Mouse (Mus musculus) limb, embryonic 15.5 days (tissue): Measurements from ENCODE around the gene Uts2r. TPM values are rescaled to one million over a fixed set of nuclear protein-coding genes. Genes with fewer than 3 reads are reported as not detected.

Source experiments
- ATAC-seq: fragments of 200-750 bp; cut with Nextera tagmentation; 2 replicates; pipeline ENCODE4 v1.8.0; 2017; ENCODE audit warnings: low read depth, moderate TSS enrichment; ENCODE audit not compliant: insufficient number of reproducible peaks, low FRiP score, low TSS enrichment
- H3K27ac ChIP-seq: fragments of 300-500 bp; sonication (generic); 2 replicates; pipeline ENCODE4 v1.5.1; 2015; ENCODE audit warnings: moderate library complexity, mild to moderate bottlenecking, inconsistent platforms
- H3K27me3 ChIP-seq: fragments of 300-500 bp; sonication (generic); 2 replicates; pipeline ENCODE4 v1.6.1; 2015; ENCODE audit warnings: inconsistent platforms
- H3K36me3 ChIP-seq: fragments of 300-500 bp; sonication (generic); 2 replicates; pipeline ENCODE4 v1.6.1; 2015; ENCODE audit warnings: inconsistent platforms
- H3K4me1 ChIP-seq: fragments of 300-500 bp; sonication (generic); 2 replicates; pipeline ENCODE4 v1.6.1; 2015; ENCODE audit warnings: inconsistent platforms
- H3K4me2 ChIP-seq: fragments of 300-500 bp; sonication (generic); 2 replicates; pipeline ENCODE4 v1.6.1; 2015; ENCODE audit warnings: mild to moderate bottlenecking, inconsistent platforms
- H3K4me3 ChIP-seq: fragments of 300-500 bp; sonication (generic); 2 replicates; pipeline ENCODE4 v1.5.1; 2015; ENCODE audit warnings: mild to moderate bottlenecking, inconsistent platforms
- H3K9ac ChIP-seq: fragments of 300-500 bp; sonication (generic); 2 replicates; pipeline ENCODE4 v1.6.1; 2015; ENCODE audit warnings: inconsistent platforms
- H3K9me3 ChIP-seq: fragments of 300-500 bp; sonication (generic); 2 replicates; pipeline ENCODE4 v1.6.1; 2016; ENCODE audit warnings: inconsistent platforms
- WGBS: fragments of 180-500 bp; shearing (Covaris S2); methylation state at CpG from one replicate; pipeline ENCODE4 v1.1.7; 2015; 5-methylcytosine and 5-hydroxymethylcytosine counted together
- polyA plus RNA-seq: library from polyadenylated mRNA; unstranded; fragments of >200 nt; fragmentation: Nextera tagmentation; extraction: Ambion mirVana; gene quantifications from 2 replicates; pipeline ENCODE4 v1.2.1, GENCODE M21; 2015

The Uts2r gene
- polyA plus RNA-seq, 1 experiment from 2014 or later, result 1.1 TPM

DNA sequence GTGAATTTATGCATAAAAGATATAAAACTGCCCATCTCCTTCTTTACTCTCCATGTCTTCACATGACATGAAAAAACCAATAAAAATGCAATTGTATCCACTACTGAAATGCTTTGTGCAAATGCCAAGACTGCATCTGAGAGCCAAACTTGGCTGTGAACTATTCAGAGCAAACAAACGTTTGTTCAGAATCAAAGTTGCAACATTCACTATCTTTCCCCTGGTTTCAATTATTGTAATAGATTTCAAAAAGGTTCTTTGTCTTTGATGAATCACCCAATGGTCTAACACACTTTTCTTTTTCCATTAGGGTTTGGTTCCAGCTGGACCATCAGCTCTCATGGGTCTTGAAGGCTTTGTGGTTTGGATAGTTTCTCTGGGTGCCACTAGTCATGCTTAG lies 30.5 kb upstream of the Uts2r start:
- Histone ChIP-seq H3K27ac (no peak overlapping the region), H3K4me3 (no peak overlapping the region), H3K4me2 (no peak overlapping the region), H3K36me3 (no peaks in the 10 kb centered on the region), H3K4me1 (no peaks in the 10 kb centered on the region), H3K9me3 (no peaks in the 10 kb centered on the region), H3K27me3 (no peaks in the 10 kb centered on the region), H3K9ac (no peak overlapping the region)
- ATAC-seq, result no peak
- 54% methylated on average over 1 of the region's 1 CpGs for WGBS

- no peaks in the 10 kb centered on the region for H3K27me3 ChIP-seq
- WGBS, result 25% methylated on average over 1 of the region's 1 CpGs
- ATAC-seq, result no peak
These were observed 25.5 kb upstream of the Uts2r start for GRCm38 (mm10) chr11:121134600-121134999.

GRCm38 (mm10) chr11:121137682-121138081 lies 22.4 kb upstream of the Uts2r start:
- H3K9ac ChIP-seq, result no peak overlapping the region
- ATAC-seq, result no peak
- no peaks in the 10 kb centered on the region for H3K36me3 ChIP-seq
- H3K4me1 ChIP-seq, result no peaks in the 10 kb centered on the region
- H3K27ac ChIP-seq, result no peak overlapping the region
- H3K27me3 ChIP-seq, result no peaks in the 10 kb centered on the region
- H3K4me2 ChIP-seq, result no peak overlapping the region
- H3K4me3 ChIP-seq, result no peak overlapping the region
- 80% methylated on average over 5 of the region's 5 CpGs for WGBS
- H3K9me3 ChIP-seq, result no peaks in the 10 kb centered on the region

More at GRCm38 (mm10) chr11:121134600-121134999, 25.5 kb upstream of the Uts2r start:
- H3K27ac ChIP-seq, result no peak overlapping the region
- H3K4me3 ChIP-seq, result no peak overlapping the region
- no peak overlapping the region for H3K9ac ChIP-seq
- H3K9me3 ChIP-seq, result no peaks in the 10 kb centered on the region
- H3K4me2 ChIP-seq, result no peak overlapping the region
- no peaks in the 10 kb centered on the region for H3K36me3 ChIP-seq
- no peaks in the 10 kb centered on the region for H3K4me1 ChIP-seq

- Histone ChIP-seq H3K9ac (no peak overlapping the region), H3K4me3 (no peak overlapping the region), H3K9me3 (no peaks in the 10 kb centered on the region), H3K27me3 (no peaks in the 10 kb centered on the region), H3K27ac (no peak overlapping the region), H3K4me1 (no peaks in the 10 kb centered on the region), H3K36me3 (no peaks in the 10 kb centered on the region), H3K4me2 (no peak overlapping the region)
- ATAC-seq, result no peak
- 38% methylated on average over 6 of the region's 6 CpGs for WGBS
These were observed 21.3 kb upstream of the Uts2r start for GRCm38 (mm10) chr11:121138732-121139131.

DNA sequence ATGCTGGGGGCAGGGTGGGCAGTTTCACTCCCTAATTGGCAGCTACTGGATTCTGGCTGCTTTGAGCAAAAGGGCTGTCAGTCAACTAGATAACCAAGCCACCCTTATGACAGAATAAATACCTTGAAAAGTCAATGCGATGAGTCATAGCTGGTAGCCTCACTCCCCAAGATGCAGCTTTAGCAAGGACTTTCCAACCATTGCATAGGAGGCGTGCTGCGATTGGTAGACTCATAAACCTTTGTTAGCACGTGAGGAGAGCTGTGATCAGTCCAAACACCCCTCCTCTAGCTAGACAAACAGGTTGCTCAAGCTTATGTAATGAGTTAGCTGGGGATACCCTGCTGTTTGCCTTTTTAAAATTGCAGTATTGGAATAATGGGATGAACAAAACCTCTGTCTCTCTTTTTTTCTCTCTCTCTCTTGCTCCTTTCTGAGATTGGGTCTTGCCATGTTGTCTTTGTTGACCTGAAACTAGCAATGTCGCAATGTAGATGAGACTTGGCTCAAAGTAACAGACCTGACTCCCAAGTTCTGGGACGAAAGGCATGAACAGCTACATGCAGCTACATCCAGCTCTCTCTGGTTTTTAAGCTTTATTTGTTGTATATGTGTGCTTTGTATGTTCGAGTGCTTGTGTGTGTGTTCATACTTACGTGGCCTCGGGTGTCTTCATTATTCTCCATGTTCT lies 16.6 kb upstream of the Uts2r start:
- H3K27me3 ChIP-seq, result no peaks in the 10 kb centered on the region
- no peaks in the 10 kb centered on the region for H3K36me3 ChIP-seq
- H3K9ac ChIP-seq, result no peak overlapping the region
- WGBS, result 79% methylated on average over 9 of the region's 9 CpGs
- no peak overlapping the region for H3K4me2 ChIP-seq
- H3K27ac ChIP-seq, result no peak overlapping the region
- no peaks in the 10 kb centered on the region for H3K9me3 ChIP-seq
- H3K4me1 ChIP-seq, result no peaks in the 10 kb centered on the region
- ATAC-seq, result no peak
- H3K4me3 ChIP-seq, result no peak overlapping the region

DNA sequence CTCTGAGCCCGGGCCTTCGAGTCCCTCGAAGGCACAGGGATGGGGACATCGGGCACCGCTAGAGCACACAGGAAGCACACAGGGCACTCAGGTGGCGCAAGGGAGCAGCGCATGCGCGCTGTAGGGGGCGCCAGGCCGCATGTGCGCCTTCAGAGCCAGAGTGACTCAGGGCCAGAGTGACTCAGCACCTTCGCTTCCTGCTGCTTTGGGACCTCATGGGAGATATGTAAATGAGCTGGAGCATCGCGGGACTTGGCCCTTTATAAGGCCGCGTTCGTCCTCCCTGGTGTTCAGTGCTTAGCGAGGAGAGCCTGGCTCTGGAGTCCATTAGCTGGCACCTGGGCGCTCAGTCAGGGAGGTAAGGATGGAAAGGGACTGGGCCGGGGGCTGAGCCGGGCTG lies 14.2 kb upstream of the Uts2r start, which contains the start of gene Tex19.1:
Gene Tex19.1 (plus strand): TSS at position 279 of the 400 bp plus-strand sequence.
- Histone ChIP-seq H3K9ac (no peak within 1 kb of the TSS), H3K27ac (no peak within 1 kb of the TSS), H3K36me3 (no peaks in the 10 kb centered on the region), H3K9me3 (no peaks in the 10 kb centered on the region), H3K4me3 (no peak within 1 kb of the TSS), H3K4me1 (no peaks in the 10 kb centered on the region), H3K27me3 (no peaks in the 10 kb centered on the region), H3K4me2 (no peak within 1 kb of the TSS)
- ATAC-seq, result no peak
- 87% methylated on average over 22 of the region's 22 CpGs for WGBS

DNA sequence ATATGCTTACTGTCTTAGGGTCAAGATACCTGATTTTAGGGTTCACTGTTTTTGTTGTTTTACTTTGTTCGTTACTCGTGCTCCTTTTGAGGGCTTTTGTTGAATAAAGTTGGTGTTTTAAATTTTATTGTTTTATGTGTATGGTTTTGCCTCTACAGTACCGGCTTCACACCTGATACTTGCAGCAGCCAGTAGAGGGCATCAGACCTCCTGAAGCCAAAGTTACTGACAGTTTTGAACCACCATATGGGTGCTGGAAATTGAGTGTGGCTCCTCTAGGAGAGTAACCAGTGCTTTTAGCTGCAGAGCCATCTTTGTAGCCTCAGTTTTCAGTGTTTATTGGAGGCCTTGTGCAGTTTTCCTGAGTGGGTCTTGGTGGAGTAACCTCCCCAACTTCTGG lies 11.9 kb upstream of the Uts2r start:
- H3K27ac ChIP-seq, result no peak overlapping the region
- ATAC-seq, result no peak
- H3K36me3 ChIP-seq, result no peaks in the 10 kb centered on the region
- no peaks in the 10 kb centered on the region for H3K9me3 ChIP-seq
- no peaks in the 10 kb centered on the region for H3K27me3 ChIP-seq
- no peaks in the 10 kb centered on the region for H3K4me1 ChIP-seq
- no peak overlapping the region for H3K9ac ChIP-seq
- H3K4me3 ChIP-seq, result no peak overlapping the region
- no peak overlapping the region for H3K4me2 ChIP-seq
- 76% methylated on average over 3 of the region's 3 CpGs for WGBS

DNA sequence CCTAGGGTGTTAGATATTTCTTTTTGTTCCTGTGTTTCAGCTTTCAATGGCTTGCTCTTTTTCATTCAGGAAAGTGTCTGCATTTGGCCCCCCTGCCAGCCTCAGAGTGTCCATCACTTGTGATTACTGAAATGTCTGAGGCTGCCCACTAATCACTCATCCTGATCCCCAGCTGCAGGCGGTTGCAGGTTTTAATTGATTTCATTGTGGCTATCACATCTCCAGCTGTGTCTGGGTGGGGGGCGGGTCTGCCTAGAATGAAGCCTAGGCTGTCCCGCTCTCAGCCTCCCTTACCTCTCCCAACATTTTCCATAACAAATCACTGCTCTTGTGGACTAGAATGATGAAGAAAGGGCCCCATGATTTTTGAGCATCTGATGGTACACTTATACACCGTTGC lies 5.9 kb upstream of the Uts2r start:
- ATAC-seq, result no peak
- Histone ChIP-seq H3K27me3 (peaks cover 36% of the 10 kb centered on the region), H3K4me3 (no peak overlapping the region), H3K36me3 (no peaks in the 10 kb centered on the region), H3K4me2 (no peak overlapping the region), H3K4me1 (peaks cover 9% of the 10 kb centered on the region), H3K27ac (no peak overlapping the region), H3K9me3 (no peaks in the 10 kb centered on the region), H3K9ac (no peak overlapping the region)
- WGBS, result 35% methylated on average over 4 of the region's 4 CpGs

- 2% methylated on average over 45 of the region's 45 CpGs for WGBS
- peak overlapping the region; percentile 33 for H3K4me3 ChIP-seq
- 0 out of 2 replicates have a peak, but pooled peaks have one; percentile 54 for ATAC-seq
- no peak overlapping the region for H3K9ac ChIP-seq
- no peaks in the 10 kb centered on the region for H3K36me3 ChIP-seq
- H3K9me3 ChIP-seq, result no peaks in the 10 kb centered on the region
- peaks cover 36% of the 10 kb centered on the region for H3K27me3 ChIP-seq
- peaks cover 9% of the 10 kb centered on the region for H3K4me1 ChIP-seq
- H3K27ac ChIP-seq, result no peak overlapping the region
- H3K4me2 ChIP-seq, result peak overlapping the region; percentile 49
These were observed 3.6 kb upstream of the Uts2r start for GRCm38 (mm10) chr11:121156411-121156891.

DNA sequence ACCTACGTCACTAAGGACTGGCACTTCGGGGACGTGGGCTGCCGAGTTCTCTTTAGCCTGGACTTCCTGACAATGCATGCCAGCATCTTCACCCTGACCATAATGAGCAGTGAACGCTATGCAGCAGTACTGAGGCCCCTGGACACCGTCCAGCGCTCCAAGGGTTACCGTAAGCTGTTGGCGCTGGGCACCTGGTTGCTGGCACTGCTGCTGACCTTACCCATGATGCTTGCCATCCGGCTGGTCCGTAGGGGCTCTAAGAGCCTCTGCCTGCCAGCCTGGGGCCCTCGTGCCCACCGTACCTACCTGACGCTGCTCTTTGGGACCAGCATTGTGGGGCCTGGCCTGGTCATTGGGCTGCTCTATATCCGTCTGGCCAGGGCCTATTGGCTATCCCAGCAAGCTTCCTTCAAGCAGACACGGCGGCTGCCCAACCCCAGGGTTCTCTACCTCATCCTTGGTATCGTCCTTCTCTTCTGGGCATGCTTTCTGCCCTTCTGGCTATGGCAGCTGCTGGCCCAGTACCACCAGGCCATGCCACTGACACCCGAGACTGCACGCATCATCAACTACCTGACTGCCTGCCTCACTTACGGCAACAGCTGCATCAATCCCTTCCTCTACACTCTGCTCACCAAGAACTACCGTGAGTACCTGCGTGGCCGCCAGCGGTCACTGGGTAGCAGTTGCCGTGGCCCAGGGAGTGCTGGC lies 720 bp downstream of the Uts2r start:
- Histone ChIP-seq H3K9me3 (no peaks in the 10 kb centered on the region), H3K27ac (no peak overlapping the region), H3K4me1 (peaks cover 9% of the 10 kb centered on the region), H3K4me3 (no peak overlapping the region), H3K27me3 (peaks cover 24% of the 10 kb centered on the region), H3K9ac (no peak overlapping the region), H3K36me3 (no peaks in the 10 kb centered on the region), H3K4me2 (no peak overlapping the region)
- no peak for ATAC-seq
- 89% methylated on average over 26 of the region's 26 CpGs for WGBS

DNA sequence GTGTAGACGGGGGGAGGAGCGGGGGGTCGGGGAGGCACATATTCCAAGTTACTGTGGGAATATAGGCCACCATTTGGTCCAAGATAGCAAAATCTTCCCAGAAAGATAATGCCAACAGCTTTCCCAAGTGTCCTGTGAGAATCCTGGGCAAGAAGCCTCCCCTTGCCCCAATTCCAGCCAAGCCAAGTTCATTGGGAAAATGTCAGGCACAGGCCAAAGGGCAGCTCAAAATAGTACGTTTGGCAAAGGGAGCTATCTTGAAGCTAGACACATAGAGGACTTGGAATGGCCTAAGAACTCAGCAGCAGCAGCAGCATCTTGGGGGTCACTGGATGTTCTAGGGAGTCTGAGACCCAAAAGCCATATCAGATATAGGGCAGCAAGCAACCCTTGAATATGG lies 3.7 kb downstream of the Uts2r start:
- Histone ChIP-seq H3K27me3 (no peaks in the 10 kb centered on the region), H3K4me1 (no peaks in the 10 kb centered on the region), H3K4me3 (no peak overlapping the region), H3K4me2 (no peak overlapping the region), H3K36me3 (no peaks in the 10 kb centered on the region), H3K9me3 (no peaks in the 10 kb centered on the region), H3K27ac (no peak overlapping the region), H3K9ac (no peak overlapping the region)
- ATAC-seq, result no peak
- 86% methylated on average over 4 of the region's 4 CpGs for WGBS

DNA sequence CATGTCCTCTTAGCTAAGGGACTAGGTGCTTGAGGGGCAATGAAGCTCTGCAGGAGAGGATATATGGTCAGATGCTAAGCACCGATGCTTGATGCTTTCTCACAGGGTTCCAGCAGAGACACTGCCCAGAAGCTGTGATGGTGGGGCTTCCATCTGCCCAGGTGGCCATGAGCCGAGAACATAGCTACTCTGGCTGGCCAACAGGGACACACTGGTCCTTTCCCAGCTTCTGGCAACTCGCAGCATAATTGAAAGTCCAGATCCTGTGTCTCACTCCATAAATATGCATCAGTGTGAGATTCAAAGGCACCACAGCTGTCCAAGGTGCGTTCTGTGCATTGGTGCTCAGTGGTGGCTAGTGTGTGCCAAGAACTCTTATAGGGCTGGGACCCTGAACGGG lies 13.1 kb downstream of the Uts2r start:
- Histone ChIP-seq H3K4me2 (no peak overlapping the region), H3K9ac (no peak overlapping the region), H3K36me3 (peaks cover 3% of the 10 kb centered on the region; the same call in 1 of the 2 replicates), H3K4me1 (no peaks in the 10 kb centered on the region), H3K27ac (no peak overlapping the region; the same call in 1 of the 2 replicates), H3K4me3 (no peak overlapping the region), H3K9me3 (no peaks in the 10 kb centered on the region), H3K27me3 (no peaks in the 10 kb centered on the region)
- WGBS, result 71% methylated on average over 5 of the region's 5 CpGs
- ATAC-seq, result 0 out of 2 replicates have a peak, but pooled peaks have one; percentile 22
